Mouse (Mus musculus) c-Kit-positive CD71-positive TER-119-positive erythroid progenitor cells, embryonic 14.5 days (primary cell): Measurements from ENCODE around the gene Cd200.

Experiments
- DNase-seq: peaks from one replicate; pipeline ENCODE4 v3.0.0-alpha.2; 2013; ENCODE audit warnings: low spot score

Cd200 gene

DNA sequence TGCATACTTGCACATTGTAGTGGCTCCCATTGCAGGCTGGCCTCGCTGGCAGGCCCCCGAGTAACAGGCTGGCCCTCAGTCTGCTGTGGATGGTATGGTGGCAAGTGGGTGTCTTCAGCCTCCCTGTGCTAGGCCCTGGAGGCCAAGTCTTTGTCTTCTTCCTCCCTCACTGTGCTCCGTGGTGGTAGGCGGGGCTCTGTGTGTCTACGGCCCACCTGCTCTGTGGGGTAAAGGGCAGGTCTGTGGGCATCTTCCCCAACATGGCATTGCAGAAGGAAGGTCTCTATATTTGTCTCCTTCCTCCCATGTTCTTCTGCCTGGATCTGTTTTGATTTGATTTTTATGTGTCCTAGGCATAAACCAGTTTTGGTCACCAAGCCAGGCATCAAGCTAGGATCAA lies 74.0 kb downstream of the Cd200 start:
- no peak for DNase-seq

GRCm38 (mm10) chr16:45334376-45334765 lies 74.5 kb downstream of the Cd200 start:
- DNase-seq: no peak

DNA sequence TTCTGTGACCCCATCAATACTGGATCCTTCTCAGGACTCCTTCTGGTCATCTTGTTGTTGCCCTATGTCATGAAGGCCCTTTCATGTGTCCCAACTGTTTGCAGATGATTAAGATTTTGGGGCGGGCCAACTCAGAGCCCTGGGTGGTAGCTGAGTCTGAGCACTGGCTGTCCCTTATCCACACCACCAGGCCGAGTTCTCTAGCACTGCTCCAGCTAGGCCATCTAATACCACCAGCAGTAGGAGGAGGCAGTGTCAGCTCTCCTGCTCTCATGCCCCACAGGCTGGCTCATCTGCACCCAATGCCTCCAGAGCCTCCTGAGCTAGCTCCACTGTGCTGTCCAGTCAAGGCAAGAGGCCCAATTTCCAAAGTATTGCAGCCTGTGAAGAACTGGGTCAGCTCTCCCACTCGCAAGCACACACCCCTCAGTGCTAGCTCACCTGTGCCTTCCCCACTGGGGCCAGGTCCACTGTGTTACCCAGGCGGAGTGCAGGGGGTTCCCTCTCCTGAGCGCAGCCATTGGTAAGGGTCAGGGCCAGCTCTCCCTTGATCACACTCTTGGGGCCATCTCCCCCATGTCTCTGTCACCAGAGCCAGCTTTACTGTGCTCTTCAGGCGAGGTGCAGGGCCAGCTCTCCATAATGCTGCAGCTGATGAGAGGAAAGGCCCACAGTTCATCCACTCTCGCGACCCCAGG lies 75.0 kb downstream of the Cd200 start:
- DNase-seq: no peak

DNA sequence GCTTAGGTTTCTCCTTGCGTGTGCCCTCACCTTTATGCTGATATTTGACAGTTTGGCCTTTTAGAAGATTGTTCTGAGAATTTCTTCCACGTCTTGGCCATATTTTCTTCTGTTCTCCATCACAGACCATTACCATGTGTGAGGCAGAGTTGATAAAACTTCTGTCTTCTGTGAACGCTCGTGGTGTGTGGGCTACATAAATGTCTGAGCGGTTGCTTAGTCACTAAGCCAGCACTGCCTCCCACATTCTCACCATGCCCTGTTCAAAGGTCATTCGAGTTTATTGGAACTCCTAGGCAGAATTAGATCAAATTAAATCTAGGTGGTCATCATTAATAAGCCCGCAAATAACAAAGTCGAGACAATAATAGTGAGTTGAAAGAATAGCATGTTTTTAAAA lies 76.3 kb downstream of the Cd200 start:
- no peak for DNase-seq
